Mouse (Mus musculus) liver, embryonic 11.5 days (tissue): Measurements from ENCODE around the gene Dusp11. TPM values are rescaled to one million over a fixed set of nuclear protein-coding genes. Genes with fewer than 3 reads are reported as not detected.
A peak's percentile ranks its signal among the peaks of the same experiment; 100 is the strongest.
"Not testable (repeated sequence)": the region's sequence is repeated elsewhere in the genome, so short reads cannot be mapped to it uniquely, and the experiment has no call there.

Experiments
- ATAC-seq: fragments of 200-750 bp; cut with Nextera tagmentation; replicated peaks from 2 replicates; pipeline ENCODE4 v1.8.0; 2017; ENCODE audit warnings: moderate number of reproducible peaks, mild to moderate bottlenecking, moderate TSS enrichment, moderate library complexity; ENCODE audit not compliant: low FRiP score
- DNase-seq: peaks from one replicate; pipeline ENCODE4 v3.0.0-alpha.2; 2017; ENCODE audit warnings: low spot score
- H3K27ac ChIP-seq: fragments of 300-500 bp; sonication (generic); 2 replicates; pipeline ENCODE4 v1.5.1; 2014; ENCODE audit warnings: mild to moderate bottlenecking, low read depth, low read length, control low read depth
- H3K27me3 ChIP-seq: fragments of 300-500 bp; sonication (generic); replicated peaks from 2 replicates; pipeline ENCODE4 v1.6.1; 2014; ENCODE audit warnings: low read length, mixed read lengths; ENCODE audit not compliant: control insufficient read depth, insufficient read depth
- H3K36me3 ChIP-seq: fragments of 300-500 bp; sonication (generic); 2 replicates; pipeline ENCODE4 v1.6.1; 2014; ENCODE audit warnings: mild to moderate bottlenecking, low read length, moderate library complexity, mixed read lengths; ENCODE audit not compliant: control insufficient read depth, insufficient read depth
- H3K4me1 ChIP-seq: fragments of 300-500 bp; sonication (generic); replicated peaks from 2 replicates; pipeline ENCODE4 v1.6.1; 2014; ENCODE audit warnings: low read length, mixed read lengths; ENCODE audit not compliant: control insufficient read depth, insufficient read depth
- H3K4me2 ChIP-seq: fragments of 300-500 bp; sonication (generic); 2 replicates; pipeline ENCODE4 v1.6.1; 2014; ENCODE audit warnings: mild to moderate bottlenecking, control low read depth, moderate library complexity
- H3K4me3 ChIP-seq: fragments of 300-500 bp; sonication (generic); 2 replicates; pipeline ENCODE4 v1.5.1; 2014; ENCODE audit warnings: low read depth, low read length, control low read depth
- H3K9ac ChIP-seq: fragments of 300-500 bp; sonication (generic); 2 replicates; pipeline ENCODE4 v1.6.1; 2014; ENCODE audit warnings: low read depth, low read length, control low read depth
- H3K9me3 ChIP-seq: fragments of 300-500 bp; sonication (generic); 2 replicates; pipeline ENCODE4 v1.6.1; 2016; ENCODE audit warnings: low read length, inconsistent platforms, mixed read lengths; ENCODE audit not compliant: control insufficient read depth
- WGBS: fragments of 180-500 bp; shearing (Covaris S2); extraction: QIAGEN DNeasy Blood & Tissue Kit; methylation state at CpG from one replicate; pipeline ENCODE4 v1.1.7; 2014; 5-methylcytosine and 5-hydroxymethylcytosine counted together
- polyA plus RNA-seq: library from polyadenylated mRNA; unstranded; fragments of >200 nt; fragmentation: Nextera tagmentation; extraction: Ambion mirVana; gene quantifications from 2 replicates; pipeline ENCODE4 v1.2.1, GENCODE M21; 2014

The Dusp11 gene
- polyA plus RNA-seq, 1 experiment from 2014 or later = 58.7 TPM

DNA sequence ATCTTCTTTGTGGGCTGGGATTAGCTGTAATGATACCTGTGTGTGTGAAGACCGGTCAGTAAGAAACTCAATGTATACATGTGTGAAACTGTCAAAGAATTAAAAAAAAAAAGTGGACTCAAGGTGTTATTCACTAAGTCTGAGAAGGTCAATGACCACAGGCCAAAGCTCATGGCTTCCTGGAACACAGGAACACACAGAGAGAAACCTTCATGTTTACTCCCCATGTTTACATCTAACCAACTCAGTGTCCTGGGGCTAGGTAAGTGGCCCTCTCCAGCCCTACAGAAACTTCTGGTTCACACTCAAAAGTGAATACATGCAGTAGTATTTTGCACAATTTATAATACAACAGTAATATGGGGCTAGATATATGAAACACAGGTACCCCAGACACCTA lies 51.8 kb downstream of the Dusp11 start:
- H3K36me3 ChIP-seq = no peaks in the 10 kb centered on the region
- H3K4me2 ChIP-seq = no peak overlapping the region
- H3K27me3 ChIP-seq = no peaks in the 10 kb centered on the region
- 0 out of 2 replicates have a peak, but pooled peaks cover under 1% of the 10 kb centered on the region for H3K4me1 ChIP-seq
- H3K4me3 ChIP-seq = no peak overlapping the region
- 88% methylated on average over 1 of the region's 1 CpGs for WGBS
- DNase-seq = no peak
- H3K9me3 ChIP-seq = no peaks in the 10 kb centered on the region
- no peak for ATAC-seq
- no peak overlapping the region for H3K27ac ChIP-seq
- no peak overlapping the region for H3K9ac ChIP-seq

GRCm38 (mm10) chr6:85908341-85908740 lies 53.1 kb downstream of the Dusp11 start:
- Histone ChIP-seq H3K4me3 (no peak overlapping the region), H3K27me3 (no peaks in the 10 kb centered on the region), H3K4me2 (no peak overlapping the region), H3K36me3 (no peaks in the 10 kb centered on the region), H3K4me1 (no peaks in the 10 kb centered on the region), H3K9ac (no peak overlapping the region), H3K9me3 (no peaks in the 10 kb centered on the region), H3K27ac (no peak overlapping the region)
- ATAC-seq = no peak
- no peak for DNase-seq
- WGBS = 54% methylated on average over 3 of the region's 3 CpGs

DNA sequence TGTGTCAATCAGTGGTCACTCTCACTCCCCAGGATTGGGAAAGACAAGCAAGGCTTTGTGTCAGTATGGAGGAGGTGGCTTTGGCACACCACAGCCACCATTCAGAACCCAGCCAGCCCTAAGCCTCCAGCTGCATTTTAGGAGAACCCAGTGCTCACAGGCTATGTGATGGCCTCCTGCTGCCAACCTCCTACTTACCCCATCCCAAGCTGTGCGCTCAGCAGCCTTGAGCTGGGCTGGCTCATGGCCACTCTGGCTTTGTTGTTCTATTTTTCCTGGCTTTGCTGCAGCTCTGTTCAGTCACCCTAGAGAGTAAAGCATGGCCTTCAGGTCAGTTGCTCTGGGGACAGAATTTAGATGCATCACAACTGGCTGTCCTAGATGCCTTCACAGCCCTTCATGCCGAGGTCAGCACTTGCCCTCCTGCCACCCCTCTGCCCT lies 54.5 kb downstream of the Dusp11 start:
- not testable (repeated sequence) for H3K27ac ChIP-seq, ATAC-seq, H3K9ac ChIP-seq, DNase-seq, H3K4me3 ChIP-seq, H3K9me3 ChIP-seq, H3K36me3 ChIP-seq, H3K4me2 ChIP-seq, H3K27me3 ChIP-seq, H3K4me1 ChIP-seq
- 69% methylated on average over 2 of the region's 2 CpGs for WGBS

GRCm38 (mm10) chr6:85904642-85905061 lies 56.8 kb downstream of the Dusp11 start, which contains the start of gene Nat8f4:
TSS of gene Nat8f4 (minus strand) at chr6:85904884.
- 15% methylated on average over 20 of the region's 20 CpGs for WGBS
- H3K4me1 ChIP-seq, H3K9ac ChIP-seq, H3K36me3 ChIP-seq, H3K27me3 ChIP-seq, H3K27ac ChIP-seq, H3K9me3 ChIP-seq: not testable (repeated sequence)
- DNase-seq (peak; percentile 57), ATAC-seq (peak; percentile 82)
- Histone ChIP-seq H3K4me2 (peak within 1 kb of the TSS; percentile 49), H3K4me3 (peak within 1 kb of the TSS; percentile 38)

- H3K27ac ChIP-seq = no peak overlapping the region
- no peaks in the 10 kb centered on the region for H3K4me1 ChIP-seq
- 70% methylated on average over 2 of the region's 2 CpGs for WGBS
- no peak overlapping the region for H3K4me3 ChIP-seq
- ATAC-seq (no peak), DNase-seq (no peak)
- no peaks in the 10 kb centered on the region for H3K9me3 ChIP-seq
- H3K4me2 ChIP-seq = no peak overlapping the region
- H3K36me3 ChIP-seq = no peaks in the 10 kb centered on the region
- no peaks in the 10 kb centered on the region for H3K27me3 ChIP-seq
- H3K9ac ChIP-seq = no peak overlapping the region
These were observed 59.2 kb downstream of the Dusp11 start for GRCm38 (mm10) chr6:85902303-85902702.

DNA sequence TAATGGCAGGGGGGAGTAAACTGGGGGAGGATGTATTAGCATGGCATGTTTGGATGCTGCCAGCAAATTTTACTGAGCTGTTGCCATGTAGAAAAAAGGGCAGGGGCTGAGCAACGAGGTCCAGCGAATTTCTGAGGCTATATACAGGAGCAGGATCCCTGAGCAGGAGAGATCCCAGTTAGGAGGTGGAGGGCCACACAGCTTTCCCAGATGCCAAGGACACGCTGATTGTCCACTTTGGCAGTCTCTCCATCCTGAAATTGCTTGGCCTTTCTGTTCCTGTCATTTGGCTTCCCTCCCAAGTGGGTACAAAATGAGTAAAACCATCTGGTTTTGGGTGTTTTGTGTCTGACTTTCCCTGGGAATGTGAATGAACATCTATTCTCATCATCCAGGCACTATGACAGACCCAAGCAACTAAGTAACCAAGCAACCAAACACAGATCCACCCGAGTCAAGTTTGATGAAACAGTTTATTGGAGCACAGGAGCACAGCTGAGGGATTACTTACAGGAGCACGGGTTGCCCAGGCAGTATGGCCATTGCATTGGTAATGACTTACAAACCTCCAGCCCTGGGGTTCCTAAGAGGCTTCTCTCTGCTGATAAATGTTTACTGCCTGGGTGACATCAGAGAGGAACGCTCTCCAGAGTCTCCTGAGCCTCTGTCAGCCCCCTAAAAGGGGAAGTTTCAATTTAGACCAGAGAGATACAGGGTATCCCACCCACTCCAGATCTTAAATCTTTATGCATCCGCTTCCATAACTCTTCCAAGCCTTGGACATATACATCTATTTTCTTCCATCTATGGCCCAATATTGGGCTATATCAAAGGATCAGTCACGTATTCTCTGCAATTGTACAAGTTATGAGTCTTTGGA lies 62.6 kb downstream of the Dusp11 start:
- not testable (repeated sequence) for H3K36me3 ChIP-seq, ATAC-seq, H3K4me1 ChIP-seq, DNase-seq, H3K4me3 ChIP-seq, H3K9ac ChIP-seq, H3K9me3 ChIP-seq, H3K27me3 ChIP-seq, H3K27ac ChIP-seq, H3K4me2 ChIP-seq
- WGBS = 69% methylated on average over 6 of the region's 8 CpGs

DNA sequence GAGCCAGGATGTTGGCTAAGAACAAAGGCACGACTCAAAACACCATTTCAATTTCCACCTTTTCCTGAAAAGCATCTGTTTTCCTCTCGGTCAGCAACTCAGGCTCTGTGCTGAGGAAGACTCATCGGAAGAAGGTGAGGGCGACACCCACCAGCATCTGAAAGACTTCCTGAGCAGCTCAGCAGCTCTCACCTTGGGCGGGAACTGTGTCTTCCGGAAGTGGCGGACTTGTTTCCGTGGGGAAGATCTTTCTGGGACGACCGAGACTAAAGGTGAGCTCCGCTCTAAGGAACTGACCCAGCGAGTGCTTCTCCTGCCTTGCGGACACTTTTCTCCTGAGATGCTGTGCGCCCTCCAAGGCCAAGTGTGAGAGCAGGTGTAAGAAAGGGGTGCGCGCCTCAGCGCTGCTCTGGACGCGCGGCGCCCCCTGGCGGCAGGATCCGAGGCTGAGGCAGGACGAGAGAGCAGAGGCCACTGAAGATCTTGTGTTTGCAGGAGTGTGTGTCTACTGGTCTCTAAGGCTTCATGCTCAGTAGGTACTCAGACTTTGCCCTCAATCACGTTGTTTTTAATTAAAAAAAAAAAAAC lies 66.3 kb downstream of the Dusp11 start:
- H3K36me3 ChIP-seq, ATAC-seq, H3K4me3 ChIP-seq, H3K9ac ChIP-seq, DNase-seq, H3K27me3 ChIP-seq, H3K27ac ChIP-seq, H3K4me1 ChIP-seq, H3K4me2 ChIP-seq, H3K9me3 ChIP-seq: not testable (repeated sequence)
- 73% methylated on average over 25 of the region's 25 CpGs for WGBS
